Mouse (Mus musculus): Measurements from ENCODE around the gene Sgsh. TPM values are rescaled to one million over a fixed set of nuclear protein-coding genes. Genes with fewer than 3 reads are reported as not detected.
A peak's percentile ranks its signal among the peaks of the same experiment; 100 is the strongest.

Sgsh gene
- polyA plus RNA-seq, 1 experiment = 5.8 TPM

DNA sequence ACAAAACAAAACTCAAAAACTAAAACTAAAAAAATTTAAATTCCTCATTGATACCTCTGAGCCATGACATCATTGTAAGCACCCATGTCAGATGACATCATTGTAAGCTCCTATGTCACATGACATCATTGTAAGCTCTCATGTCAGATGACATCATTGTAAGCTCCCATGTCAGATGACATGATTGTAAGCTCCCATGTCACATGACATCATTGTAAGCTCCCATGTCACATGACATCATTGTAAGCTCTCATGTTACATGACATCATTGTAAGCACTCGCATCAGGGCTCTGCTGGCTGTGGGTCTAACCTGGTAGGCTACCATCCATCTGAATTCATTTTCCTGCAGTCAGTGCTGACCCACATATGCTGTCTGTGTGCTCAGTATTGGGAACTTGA lies 23.2 kb upstream of the Sgsh start:
- DNase-seq (ENCODE audit: extremely low spot score in 1 of 2, low spot score in 1 of 2) = no peak

DNA sequence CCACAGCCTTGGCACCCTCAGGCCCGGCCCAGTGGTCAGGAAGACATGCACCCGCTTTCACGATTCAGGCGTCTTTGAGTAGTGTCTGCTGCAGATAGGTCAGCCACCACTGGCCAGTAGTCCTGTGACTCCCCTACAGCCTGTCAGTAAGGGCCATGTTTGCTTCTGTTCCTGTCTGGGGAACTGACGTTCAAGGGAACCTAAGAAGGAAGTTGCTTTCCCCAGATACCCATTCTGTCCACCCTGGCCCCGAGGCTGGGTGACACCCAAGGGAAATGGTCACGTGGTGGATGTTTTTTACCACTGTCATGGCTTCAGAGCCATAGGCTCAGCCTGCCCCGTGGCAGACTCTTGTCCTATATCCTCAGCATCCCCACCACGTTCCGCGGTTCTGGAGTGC lies 22.0 kb upstream of the Sgsh start:
- DNase-seq (ENCODE audit: extremely low spot score in 1 of 2, low spot score in 1 of 2) = no peak

DNA sequence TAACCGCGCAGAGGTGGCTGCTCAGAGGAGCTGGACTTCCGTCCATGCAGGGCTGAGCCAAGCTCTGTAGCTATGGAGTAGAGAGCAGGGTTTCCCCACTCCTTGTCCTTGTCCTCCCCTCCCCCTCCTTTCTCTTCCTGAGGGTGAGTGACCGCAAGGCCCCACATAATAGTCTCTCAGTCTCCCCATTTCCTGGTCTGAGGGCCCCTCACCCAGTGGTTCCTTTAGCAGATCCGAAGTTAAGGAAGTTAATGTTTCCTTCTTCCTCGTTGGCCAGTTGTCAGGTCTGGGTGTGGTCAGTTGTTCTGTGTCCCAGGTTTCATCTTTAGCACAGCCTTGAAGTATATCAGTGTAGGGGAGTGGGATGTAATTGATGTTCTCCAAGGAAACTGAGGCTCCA lies 20.1 kb upstream of the Sgsh start:
- DNase-seq (ENCODE audit: extremely low spot score in 1 of 2, low spot score in 1 of 2) = no peak

DNA sequence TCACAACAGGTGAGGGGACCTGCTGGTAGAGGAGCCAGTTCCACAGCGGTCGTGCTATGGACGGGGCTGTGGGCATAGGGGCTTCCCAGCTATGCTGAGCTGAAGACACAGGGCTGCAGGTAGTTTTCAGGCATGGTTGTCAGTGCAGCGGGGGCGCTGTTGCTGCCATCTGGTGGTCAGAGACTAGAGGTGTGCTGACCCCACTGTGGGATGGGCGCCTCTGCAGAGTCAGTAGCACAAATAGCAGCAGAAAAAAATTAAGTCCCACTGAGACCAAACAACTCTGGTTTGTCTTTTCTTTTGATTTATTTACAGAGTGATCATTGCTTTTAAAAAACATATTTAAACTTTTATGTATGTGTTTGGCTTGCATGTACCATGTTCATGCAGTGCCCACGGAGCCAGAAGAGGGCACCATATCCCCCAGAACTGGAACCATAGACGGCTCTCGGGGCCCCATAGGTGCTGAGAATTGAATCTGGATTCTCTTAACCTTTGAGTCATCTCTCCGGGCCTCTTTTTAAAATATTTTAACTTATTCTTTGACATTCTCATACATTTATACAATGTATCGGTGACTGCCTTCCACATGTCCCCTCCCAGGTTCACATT lies 8.3 kb upstream of the Sgsh start:
- peak in 1 of 2 experiments; percentile 73 for DNase-seq (ENCODE audit: extremely low spot score in 1 of 2, low spot score in 1 of 2)

DNA sequence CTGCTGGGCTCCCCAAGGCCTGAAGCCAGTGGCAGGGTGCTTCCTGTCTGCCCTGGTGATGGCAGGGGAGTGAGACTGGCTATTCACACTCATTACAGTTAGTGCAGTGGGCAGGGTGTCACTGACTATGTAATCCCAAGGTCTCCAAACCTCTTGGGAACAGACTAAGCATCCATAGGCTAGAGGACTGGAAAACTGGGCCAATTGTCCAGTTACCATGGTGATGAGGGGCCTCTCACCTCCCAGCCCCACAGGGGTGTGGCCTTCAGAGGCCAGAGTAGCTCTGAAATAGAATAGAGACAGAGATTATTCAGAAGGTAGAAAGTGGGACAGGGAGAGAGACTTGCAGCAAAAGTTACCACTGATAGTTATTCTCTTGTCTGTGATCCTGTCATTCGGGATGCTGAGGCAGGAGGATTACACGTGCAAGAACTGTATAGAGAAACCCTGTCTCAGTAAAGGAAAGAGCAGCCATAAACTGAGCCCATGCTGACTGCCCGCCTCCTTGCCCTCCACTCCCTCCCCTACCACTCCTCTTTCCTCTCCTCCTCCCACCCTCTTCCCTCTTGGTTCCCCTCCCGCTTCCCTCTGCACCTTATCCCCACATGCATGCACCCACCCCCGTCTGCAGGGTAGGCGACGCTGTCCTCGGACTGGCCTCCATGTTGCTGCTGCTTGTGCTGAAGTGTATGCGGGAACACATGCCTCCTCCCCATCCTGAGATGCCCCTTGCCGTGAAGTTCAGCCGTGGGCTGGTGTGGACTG lies 7.6 kb upstream of the Sgsh start:
- DNase-seq (ENCODE audit: extremely low spot score in 1 of 2, low spot score in 1 of 2) = no peak

DNA sequence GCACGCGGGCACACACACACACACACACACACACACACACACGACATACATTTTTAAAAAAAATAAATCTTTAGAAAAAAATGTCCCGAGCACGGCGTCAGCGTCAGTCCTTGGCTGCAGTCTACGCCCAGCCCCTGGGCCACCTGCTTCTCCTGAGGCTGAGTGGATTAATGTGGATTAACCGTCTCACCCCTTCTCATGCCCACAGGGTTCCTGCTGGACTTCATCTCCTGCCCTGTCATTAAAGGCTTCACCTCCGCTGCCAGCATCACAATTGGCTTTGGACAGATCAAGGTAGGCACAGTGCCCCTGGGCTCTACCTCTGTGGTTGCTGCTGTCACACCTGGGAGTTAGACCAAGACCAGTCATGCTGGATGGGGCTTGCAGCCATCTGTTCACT lies 3.8 kb upstream of the Sgsh start:
- no peak for DNase-seq (ENCODE audit: extremely low spot score in 1 of 2, low spot score in 1 of 2)

DNA sequence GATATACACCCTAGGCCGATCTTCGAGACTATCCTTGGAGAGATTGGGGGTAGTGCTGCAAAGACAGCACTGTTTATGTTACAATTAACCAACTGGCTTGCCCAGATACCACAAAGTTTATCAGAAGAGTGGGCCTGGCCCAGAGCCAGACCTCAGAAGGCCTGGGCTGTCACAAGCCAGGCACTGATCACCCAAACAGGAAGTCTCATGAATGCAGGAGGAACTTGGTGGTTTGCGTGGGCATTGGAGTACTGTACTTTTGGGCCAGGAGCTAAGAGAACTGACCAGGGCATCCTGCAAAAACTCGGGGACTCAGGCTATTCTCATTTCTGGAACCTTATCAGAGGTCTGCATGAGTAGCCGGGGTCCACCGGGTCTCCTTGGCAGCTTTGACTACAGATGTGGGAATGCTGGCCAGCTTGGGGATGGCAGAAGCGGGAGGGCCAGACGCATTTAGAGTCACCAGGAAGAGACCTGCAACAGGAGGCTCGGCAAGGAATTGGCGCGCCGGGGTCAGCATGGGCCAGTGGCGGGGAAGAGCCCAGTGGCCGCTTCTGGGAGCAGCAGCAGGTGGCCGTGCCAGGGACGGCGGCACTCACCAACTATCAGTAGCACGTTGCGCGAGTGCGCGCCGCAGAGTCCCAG lies 416 bp downstream of the Sgsh start:
- DNase-seq (ENCODE audit: extremely low spot score in 1 of 2, low spot score in 1 of 2) = no peak

DNA sequence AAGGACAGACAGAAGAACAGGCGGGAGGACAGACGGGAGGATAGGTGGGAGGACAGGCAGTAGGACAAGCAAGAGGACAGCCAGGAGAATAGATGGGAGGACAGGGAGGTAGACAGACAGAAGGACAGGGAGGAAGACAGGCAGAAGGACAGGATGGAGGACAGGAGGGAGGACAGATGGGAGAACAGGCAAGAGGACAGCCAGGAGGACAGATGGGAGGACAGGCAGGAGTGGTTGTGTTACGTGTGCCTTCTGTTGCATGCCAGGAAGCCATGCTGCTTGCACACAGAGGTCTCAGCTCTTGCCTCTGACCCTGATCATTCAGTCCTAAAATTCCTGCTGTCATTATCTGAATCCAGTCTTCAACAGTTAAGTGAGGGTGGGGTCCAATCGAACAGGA lies 1.4 kb downstream of the Sgsh start:
- DNase-seq (ENCODE audit: extremely low spot score in 1 of 2, low spot score in 1 of 2) = no peak

DNA sequence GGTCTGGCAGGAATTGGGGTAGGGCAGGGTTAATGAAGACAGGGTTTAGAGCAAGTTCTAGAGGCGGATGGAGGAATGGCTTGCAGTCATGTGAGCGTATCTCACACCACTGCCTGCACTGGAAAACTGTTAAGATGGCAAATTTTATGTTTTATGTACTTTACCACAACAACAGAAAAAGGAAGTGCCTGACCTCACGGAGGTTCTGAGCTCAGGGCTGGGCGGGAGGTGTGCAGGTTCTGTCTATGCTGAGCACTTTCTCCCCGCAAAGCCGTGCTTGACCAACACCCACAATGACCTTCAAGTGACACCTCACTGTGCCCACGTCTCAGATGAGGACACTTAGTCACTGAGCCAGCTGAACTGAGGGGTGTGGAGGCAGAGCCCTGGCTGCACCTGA lies 3.2 kb downstream of the Sgsh start:
- DNase-seq (ENCODE audit: extremely low spot score in 1 of 2, low spot score in 1 of 2) = no peak

DNA sequence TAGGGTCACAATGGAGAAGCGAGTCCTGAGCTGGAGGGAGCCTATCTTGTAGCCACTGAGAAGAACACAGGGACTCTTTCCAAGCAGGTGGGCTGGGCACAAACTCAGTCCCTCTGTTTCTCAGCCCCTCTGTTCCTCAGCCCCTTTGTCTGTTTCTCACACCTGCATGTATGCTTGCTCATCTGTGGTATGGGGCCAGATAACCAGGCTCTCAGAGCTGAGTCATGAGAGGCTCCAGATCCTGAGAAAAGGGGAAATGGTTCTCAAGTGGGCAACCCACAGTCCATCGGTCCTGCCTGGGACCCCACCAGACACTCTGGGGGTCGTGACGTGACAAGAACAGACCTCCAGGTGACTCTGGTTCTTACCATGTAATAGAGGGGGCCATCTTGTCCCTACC lies 8.2 kb downstream of the Sgsh start:
- DNase-seq (ENCODE audit: extremely low spot score in 1 of 2, low spot score in 1 of 2) = no peak

DNA sequence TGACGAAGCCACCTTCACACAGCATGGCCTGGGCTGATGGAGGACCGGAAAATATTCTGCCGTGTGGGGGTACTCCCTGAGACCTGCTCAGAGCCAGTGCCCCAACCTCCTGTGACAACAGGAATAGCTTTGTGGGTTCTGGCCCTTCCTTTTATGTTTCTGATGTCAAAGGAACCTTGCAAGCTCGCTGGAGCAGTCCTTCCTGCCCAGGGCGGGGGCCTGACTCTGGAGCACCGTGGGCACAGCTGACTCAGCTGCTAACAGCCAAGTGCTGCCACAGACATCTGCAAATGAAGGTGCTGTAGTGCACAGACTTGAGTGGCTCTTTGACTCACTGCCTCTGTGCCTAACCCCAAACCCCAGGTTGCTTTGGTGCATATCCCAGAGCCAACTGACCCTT lies 10.5 kb downstream of the Sgsh start:
- DNase-seq (ENCODE audit: extremely low spot score in 1 of 2, low spot score in 1 of 2) = no peak

DNA sequence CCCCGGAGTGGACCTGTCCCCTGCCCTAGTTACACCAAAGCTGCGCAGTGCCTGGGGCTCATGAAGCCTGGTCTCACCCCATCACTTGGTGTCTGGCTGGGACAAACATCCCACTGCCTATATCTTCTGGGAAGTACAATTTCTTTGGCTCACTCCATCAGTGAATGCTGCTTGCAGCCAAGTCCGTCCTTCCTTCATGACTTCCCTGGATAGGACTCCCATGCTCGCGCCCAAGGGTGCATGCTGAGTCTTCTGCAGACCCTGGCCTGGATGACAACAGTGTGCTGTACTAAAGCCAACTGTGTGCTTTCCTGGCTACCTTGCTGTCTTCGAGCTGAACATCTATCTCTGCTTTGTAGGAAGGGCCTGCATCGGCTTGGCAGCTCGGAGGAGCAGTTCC lies 11.2 kb downstream of the Sgsh start:
- no peak for DNase-seq (ENCODE audit: extremely low spot score in 1 of 2, low spot score in 1 of 2)

DNA sequence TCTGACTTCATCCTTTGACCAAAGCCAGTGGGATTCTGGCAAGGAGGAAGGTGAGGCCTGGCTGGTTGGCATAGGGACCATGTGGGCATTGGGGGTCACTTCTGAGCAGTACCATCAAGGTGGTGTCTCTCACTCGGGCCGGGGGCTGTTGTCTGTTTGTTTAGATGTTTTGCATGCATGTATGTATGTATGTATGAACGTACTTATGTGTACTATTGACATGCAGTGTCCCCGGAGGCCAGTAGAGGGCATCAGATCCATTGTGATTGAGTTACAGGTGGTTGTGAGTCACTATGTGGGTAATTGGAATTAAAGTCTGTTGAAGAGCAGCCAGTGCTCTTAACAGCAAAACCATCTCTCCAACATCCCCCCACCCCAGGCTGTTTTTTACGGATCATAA lies 15.7 kb downstream of the Sgsh start:
- DNase-seq (ENCODE audit: extremely low spot score in 1 of 2, low spot score in 1 of 2) = peak; percentile 49 to 88

DNA sequence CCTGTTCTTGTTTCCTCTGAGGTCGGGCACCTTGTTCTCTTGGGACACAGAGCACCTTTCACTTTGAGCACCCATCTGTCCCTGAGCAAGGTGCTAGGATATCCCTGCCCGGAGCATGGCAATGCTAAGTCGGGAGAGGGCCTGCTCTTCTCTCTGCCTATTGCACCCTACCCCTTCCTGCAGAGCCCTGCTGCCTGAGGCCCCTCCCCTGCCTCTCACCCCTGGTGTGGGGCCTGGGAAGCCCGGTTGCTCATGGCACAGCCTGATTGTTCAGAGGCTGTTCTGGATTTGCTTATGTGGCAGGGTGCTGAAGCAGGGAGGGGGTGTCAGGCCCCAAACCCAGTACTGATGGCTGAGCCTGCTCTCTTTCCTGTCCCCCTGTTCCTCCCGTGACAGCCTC lies 16.2 kb downstream of the Sgsh start:
- DNase-seq (ENCODE audit: extremely low spot score in 1 of 2, low spot score in 1 of 2) = no peak

DNA sequence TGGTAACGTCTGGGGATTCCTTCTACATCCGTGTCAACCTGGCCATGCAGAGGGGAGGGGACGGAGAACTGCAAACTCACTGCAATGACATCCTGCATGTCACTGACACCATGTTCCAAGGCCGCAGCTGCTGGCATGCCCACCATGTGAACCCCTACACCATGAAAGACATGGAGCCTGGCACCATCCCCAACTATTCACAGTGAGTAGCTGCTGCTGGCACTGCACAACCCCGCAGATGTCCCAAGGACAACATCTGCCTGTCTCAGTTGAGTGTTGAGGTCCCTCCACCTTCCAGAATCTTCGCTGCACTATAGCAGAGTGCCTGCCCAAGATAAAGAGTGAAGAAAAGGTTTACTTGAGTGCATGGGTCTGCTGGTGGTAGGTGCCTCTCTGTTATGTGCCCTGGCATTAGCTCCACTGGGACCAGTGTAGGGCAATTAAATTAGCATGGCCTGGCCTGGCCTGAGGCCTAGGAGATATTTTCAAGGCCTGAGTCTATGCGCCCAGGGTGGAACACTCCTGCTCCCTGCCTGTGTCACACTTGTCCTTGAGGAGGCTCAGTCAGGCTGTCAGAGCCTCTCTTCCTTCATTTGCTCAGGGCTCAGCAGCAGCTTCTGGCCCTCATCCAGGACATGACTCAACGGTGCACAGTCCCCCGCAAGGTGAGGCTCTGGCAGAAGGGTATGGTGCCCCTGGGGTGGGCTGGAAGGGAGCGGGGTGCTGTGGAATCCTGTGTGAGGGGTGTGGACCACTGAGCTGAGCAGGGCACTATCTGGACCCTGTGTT lies 16.9 kb downstream of the Sgsh start:
- DNase-seq (ENCODE audit: extremely low spot score in 1 of 2, low spot score in 1 of 2) = no peak

DNA sequence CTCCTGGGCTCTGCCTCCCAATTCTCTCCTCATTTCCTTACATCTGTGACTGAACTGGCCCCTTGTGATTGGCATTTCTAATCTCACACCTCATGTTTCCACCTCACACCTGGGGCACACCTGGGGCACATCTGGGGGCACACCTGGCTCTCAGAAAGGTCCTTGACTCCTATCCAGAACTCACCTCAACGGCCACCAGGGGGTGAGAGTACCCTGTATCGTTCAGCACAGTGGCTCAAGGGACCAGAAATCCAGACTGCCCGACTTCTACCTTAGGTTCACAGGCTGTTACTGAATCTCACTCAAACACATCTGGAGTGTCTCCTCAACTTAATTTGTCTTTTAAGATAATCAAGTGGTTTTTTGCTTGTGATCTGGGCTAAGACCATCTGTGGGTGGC lies 23.4 kb downstream of the Sgsh start:
- no peak for DNase-seq (ENCODE audit: extremely low spot score in 1 of 2, low spot score in 1 of 2)

DNA sequence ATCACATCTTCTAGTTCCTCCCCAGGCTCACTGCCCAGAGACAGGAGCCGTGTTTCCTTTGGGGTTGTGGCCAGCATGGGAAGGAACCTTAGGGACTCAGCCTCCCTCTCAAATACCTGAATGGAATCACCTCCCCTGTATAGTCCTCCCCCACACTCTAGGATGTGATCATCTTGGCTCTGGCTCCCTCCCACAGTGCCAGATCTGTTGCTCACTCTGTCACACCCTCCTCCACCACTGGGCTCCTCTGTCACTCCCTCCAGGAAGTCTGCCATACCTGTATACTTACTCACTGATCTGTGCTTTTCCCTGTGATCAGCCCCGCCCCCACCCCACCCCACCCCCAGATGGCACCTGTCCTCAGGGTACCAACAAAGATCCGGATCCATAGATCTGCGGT lies 24.7 kb downstream of the Sgsh start:
- peak in 1 of 2 experiments; percentile 49 for DNase-seq (ENCODE audit: extremely low spot score in 1 of 2, low spot score in 1 of 2)

DNA sequence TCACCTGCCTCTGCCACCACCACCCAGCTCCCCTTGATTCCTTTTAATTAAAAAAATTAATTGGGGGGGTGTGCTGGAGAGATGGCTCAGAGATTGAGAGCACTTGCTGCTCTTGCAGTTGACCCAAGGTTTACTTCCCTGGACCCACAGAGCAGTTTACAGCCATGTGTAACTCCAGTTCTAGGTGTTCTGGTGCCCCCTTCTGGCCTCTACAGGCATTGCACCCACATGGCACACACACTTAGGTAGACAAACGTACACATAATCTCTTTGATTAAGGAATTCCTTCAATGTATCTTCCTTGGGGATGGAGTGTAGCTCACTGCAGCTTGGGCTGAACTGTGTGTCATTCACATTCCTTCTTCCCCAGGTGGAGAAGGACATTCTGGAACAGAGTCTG lies 30.3 kb downstream of the Sgsh start:
- no peak for DNase-seq (ENCODE audit: extremely low spot score in 1 of 2, low spot score in 1 of 2)

DNA sequence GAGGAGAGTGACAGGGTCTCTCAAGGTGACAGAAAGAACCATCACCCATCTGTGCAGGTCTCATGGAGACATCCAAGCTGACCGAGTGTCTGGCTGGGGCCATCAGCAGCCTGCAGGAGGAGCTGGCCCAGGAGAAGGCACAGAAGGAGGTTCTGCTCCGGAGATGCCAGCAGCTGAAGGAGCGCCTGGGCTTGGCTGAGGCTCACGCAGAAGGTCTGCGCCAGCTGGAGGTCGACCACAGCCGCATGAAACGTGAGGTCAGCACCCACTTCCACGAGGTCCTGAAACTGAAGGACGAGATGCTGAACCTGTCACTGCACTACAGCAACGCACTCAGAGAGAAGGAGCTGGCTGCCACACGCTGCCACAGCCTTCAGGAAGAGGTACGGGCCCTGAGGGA lies 32.8 kb downstream of the Sgsh start:
- DNase-seq (ENCODE audit: extremely low spot score in 1 of 2, low spot score in 1 of 2) = no peak

DNA sequence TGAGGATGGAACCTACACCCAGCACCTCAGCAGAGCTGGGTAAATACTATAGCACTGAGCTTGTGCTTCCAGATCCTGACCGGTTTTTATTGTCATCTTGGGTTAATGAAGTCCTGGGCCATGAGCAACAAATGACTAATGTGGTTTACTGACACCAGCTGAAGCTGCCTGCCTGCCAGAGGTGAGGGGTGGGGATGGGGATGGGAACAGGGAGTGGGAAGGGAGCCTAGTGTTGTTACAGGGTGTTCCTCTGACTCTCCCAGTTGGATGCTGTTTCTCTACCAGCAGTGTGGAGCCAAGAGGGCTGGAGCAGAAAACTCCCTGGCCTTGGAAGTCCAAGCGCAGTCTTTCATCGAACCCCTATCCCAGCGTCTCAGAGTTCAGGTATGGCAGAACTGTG lies 38.6 kb downstream of the Sgsh start:
- DNase-seq (ENCODE audit: extremely low spot score in 1 of 2, low spot score in 1 of 2) = no peak

DNA sequence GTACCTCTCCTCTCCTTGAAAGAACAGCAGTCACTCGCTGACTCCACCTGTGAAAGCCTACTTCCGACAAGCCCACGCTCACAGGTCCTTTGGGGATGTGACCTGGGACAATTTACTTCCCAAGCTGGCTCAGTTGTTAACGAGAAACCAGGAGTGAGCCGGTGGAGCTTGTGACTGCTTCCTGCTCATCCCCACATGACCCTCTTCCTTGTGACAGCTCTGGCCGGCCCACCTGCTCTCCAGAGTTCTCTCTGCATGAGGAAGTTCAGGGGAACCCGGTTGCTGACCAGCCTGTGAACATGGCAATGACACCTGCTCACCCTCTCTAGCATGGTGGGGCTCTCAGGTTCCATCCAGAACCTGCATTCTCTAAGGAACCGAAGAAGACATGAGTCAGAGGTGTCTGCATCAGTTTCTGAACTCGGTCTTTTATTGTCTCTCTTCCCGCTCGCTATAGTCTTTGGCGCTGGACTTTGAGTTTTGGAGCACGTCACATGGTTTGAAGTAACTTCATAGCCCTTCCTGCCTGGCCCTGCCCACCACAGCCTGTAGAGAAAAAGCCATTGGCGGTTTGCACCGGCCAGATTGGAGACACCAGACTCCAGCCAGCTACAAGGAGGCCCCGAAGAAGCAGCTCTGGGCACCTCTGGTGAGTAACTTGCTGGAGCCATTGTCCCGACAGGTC lies 40.9 kb downstream of the Sgsh start:
- no peak for DNase-seq (ENCODE audit: extremely low spot score in 1 of 2, low spot score in 1 of 2)

Measured in frontal cortex, adult 2 months (tissue).